Mouse (Mus musculus): ENCODE measurements at regions not wholly inside any gene's neighbourhood (a gene's known extent, or its start where the extent isn't known, plus 50 kb on each side); places are given as distances from the start of the nearest gene placed in this dataset.

DNA sequence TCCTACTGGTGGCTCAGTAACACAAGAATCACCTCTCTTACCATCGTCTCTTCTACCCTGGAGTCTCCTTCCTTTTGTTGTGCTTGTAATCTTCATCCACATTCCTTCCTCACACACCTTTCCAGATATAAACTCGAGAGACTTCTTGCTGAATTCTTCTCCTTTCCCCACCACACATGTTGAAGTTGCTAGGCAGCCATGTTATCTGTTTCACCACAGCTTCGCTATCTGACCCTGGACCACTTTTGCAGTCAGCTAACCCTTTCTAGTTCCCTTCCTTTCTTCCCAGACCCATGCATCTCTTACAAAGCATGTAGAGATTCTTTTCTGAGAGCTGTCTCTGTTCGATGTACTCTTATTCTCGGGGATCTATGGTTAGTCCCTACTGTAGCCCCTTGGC is 235.6 kb upstream of the Tprg start:
- TF ChIP-seq ZNF384 (IDR thresholded peaks at IDR 0.05; ENCODE audit: low read depth, low read length) (no peak), HCFC1 (IDR thresholded peaks at IDR 0.05; ENCODE audit: borderline replicate concordance, insufficient read depth, low read length) (no peak), ZC3H11A (IDR thresholded peaks at IDR 0.05; ENCODE audit: borderline replicate concordance, low read depth, low read length) (no peak), MAFK (IDR thresholded peaks at IDR 0.05; ENCODE audit: insufficient read depth, low read depth, low read length) (no peak), CHD2 (IDR thresholded peaks at IDR 0.05; ENCODE audit: low read depth, low read length) (no peak)
- no peak overlapping the region for H3K9ac ChIP-seq (ENCODE audit: insufficient read depth, low read depth, low read length, poor library complexity, severe bottlenecking)
- H3K36me3 ChIP-seq (ENCODE audit: control insufficient read depth, insufficient read depth, low read length, poor library complexity, severe bottlenecking) = no peaks in the 10 kb centered on the region
- H3K27ac ChIP-seq (ENCODE audit: insufficient read depth, low read depth, low read length, poor library complexity, severe bottlenecking) = no peak overlapping the region
- no peak for DNase-seq (ENCODE audit: low read depth, low spot score)
- H3K9me3 ChIP-seq (ENCODE audit: control insufficient read depth, insufficient read depth, low read depth, low read length) = no peaks in the 10 kb centered on the region
- peaks cover 2 to 6% of the 10 kb centered on the region in 2 experiments; a peak in 1 of 4 replicates for H3K4me1 ChIP-seq (ENCODE audit: control insufficient read depth in 2 of 2, insufficient read depth in 2 of 2, low read length in 2 of 2, poor library complexity in 1 of 2)
- no peak overlapping the region for H3K4me3 ChIP-seq (ENCODE audit: insufficient read depth in 1 of 2, low read depth in 1 of 2, low read length in 2 of 2, poor library complexity in 1 of 2, severe bottlenecking in 1 of 2)
- in situ Hi-C loops (cut with MboI; ENCODE audit: low sequenced_read_pairs in 2 of 2, unreplicated experiment in 2 of 2) = loop anchor here in 1 of 2 experiments (25.0 kb wide), 1 partner anchor 1064 kb away; the partner anchor contains the start of genes Bcl6 and Gm37419

DNA sequence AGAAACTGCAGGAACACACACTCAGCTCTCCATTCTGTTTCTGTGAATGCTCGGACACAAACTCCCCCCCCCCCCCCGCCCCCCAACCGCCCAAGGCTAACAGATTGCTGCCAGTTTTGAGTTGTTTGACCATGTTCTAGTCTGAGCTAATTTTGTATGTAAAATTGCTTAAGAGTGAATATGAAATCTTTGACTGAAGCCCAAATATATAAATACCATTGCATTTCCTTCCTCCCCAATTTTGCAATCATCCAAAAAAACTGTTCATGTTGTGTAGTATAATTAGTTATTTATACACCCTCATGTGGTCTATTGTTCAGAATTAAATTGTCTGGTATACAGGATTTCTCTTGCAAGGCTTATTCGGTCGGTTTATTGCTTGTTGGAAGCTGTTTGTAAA is 234.2 kb upstream of the Tprg start:
- Histone ChIP-seq H3K4me1 (ENCODE audit: control insufficient read depth in 2 of 2, insufficient read depth in 2 of 2, low read length in 2 of 2, poor library complexity in 1 of 2) (peaks cover 3 to 6% of the 10 kb centered on the region in 2 experiments; a peak in 2 of 4 replicates), H3K9me3 (ENCODE audit: control insufficient read depth, insufficient read depth, low read depth, low read length) (no peaks in the 10 kb centered on the region), H3K27ac (ENCODE audit: insufficient read depth, low read depth, low read length, poor library complexity, severe bottlenecking) (no peak overlapping the region), H3K4me3 (ENCODE audit: insufficient read depth in 1 of 2, low read depth in 1 of 2, low read length in 2 of 2, poor library complexity in 1 of 2, severe bottlenecking in 1 of 2) (no peak overlapping the region), H3K9ac (ENCODE audit: insufficient read depth, low read depth, low read length, poor library complexity, severe bottlenecking) (no peak overlapping the region), H3K36me3 (ENCODE audit: control insufficient read depth, insufficient read depth, low read length, poor library complexity, severe bottlenecking) (no peaks in the 10 kb centered on the region)
- DNase-seq (ENCODE audit: low read depth, low spot score) = no peak
- TF ChIP-seq ZC3H11A (IDR thresholded peaks at IDR 0.05; ENCODE audit: borderline replicate concordance, low read depth, low read length) (no peak), HCFC1 (IDR thresholded peaks at IDR 0.05; ENCODE audit: borderline replicate concordance, insufficient read depth, low read length) (no peak), ZNF384 (IDR thresholded peaks at IDR 0.05; ENCODE audit: low read depth, low read length) (no peak), CHD2 (IDR thresholded peaks at IDR 0.05; ENCODE audit: low read depth, low read length) (no peak), MAFK (IDR thresholded peaks at IDR 0.05; ENCODE audit: insufficient read depth, low read depth, low read length) (no peak)
- in situ Hi-C loops (cut with MboI; ENCODE audit: low sequenced_read_pairs in 2 of 2, unreplicated experiment in 2 of 2) = loop anchor here in 1 of 2 experiments (25.0 kb wide), 1 partner anchor 1065 kb away; the partner anchor contains the start of genes Bcl6 and Gm37419

DNA sequence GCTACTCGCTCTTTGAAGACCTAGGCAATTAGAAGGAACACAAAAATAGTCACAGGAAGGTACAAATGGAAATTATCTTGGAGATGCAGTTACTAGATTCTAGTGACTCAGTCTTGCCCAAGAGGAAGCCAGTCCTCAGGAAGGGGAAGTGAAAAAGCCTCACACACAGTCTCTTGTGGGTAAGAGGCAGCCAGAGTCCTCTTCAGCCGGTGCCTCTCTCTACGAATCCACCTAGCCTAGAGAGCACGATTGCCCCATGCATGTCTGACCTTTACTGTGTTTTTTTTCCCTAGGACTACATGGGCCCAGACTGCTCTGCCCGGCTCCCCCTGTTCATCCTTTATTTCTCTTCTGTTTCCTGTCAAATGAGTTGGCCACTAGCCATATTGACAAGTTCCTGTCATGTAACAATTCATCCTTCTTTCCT is 233.7 kb upstream of the Tprg start:
- TF ChIP-seq ZC3H11A (IDR thresholded peaks at IDR 0.05; ENCODE audit: borderline replicate concordance, low read depth, low read length) (no peak), MAFK (IDR thresholded peaks at IDR 0.05; ENCODE audit: insufficient read depth, low read depth, low read length) (no peak), ZNF384 (IDR thresholded peaks at IDR 0.05; ENCODE audit: low read depth, low read length) (no peak), CHD2 (IDR thresholded peaks at IDR 0.05; ENCODE audit: low read depth, low read length) (no peak), HCFC1 (IDR thresholded peaks at IDR 0.05; ENCODE audit: borderline replicate concordance, insufficient read depth, low read length) (no peak)
- no peak for DNase-seq (ENCODE audit: low read depth, low spot score)
- no peak overlapping the region for H3K4me3 ChIP-seq (ENCODE audit: insufficient read depth in 1 of 2, low read depth in 1 of 2, low read length in 2 of 2, poor library complexity in 1 of 2, severe bottlenecking in 1 of 2)

DNA sequence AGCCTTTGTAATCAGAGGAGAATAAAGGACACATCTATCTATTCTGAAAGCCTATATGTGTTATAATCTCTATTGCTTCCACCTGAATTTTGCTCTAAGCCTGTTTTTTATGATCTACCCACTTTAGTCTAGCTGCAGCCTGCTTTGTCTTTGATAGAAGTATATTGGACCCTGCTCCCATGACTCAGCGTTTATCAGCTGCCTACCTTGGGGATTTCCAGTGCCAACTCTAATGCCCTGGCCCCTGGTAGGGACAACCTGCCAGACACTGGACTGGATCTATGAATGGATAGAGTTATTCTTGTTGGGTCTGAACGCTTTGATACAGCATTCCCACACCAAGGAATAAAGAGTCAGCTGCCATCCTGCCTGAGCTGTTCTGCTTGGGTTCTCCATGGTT is 232.3 kb upstream of the Tprg start:
- Histone ChIP-seq H3K4me3 (ENCODE audit: insufficient read depth in 1 of 2, low read depth in 1 of 2, low read length in 2 of 2, poor library complexity in 1 of 2, severe bottlenecking in 1 of 2) (no peak overlapping the region), H3K9me3 (ENCODE audit: control insufficient read depth, insufficient read depth, low read depth, low read length) (no peaks in the 10 kb centered on the region), H3K4me1 (ENCODE audit: control insufficient read depth in 2 of 2, insufficient read depth in 2 of 2, low read length in 2 of 2, poor library complexity in 1 of 2) (peaks cover 5 to 13% of the 10 kb centered on the region in 2 experiments; a peak in 3 of 4 replicates), H3K36me3 (ENCODE audit: control insufficient read depth, insufficient read depth, low read length, poor library complexity, severe bottlenecking) (no peaks in the 10 kb centered on the region), H3K27ac (ENCODE audit: insufficient read depth, low read depth, low read length, poor library complexity, severe bottlenecking) (no peak overlapping the region), H3K9ac (ENCODE audit: insufficient read depth, low read depth, low read length, poor library complexity, severe bottlenecking) (no peak overlapping the region)
- in situ Hi-C loops (cut with MboI; ENCODE audit: low sequenced_read_pairs in 2 of 2, unreplicated experiment in 2 of 2) = loop anchor here in 1 of 2 experiments (25.0 kb wide), 1 partner anchor 1067 kb away; the partner anchor contains the start of genes Bcl6 and Gm37419
- TF ChIP-seq CHD2 (IDR thresholded peaks at IDR 0.05; ENCODE audit: low read depth, low read length) (no peak), ZNF384 (IDR thresholded peaks at IDR 0.05; ENCODE audit: low read depth, low read length) (no peak), HCFC1 (IDR thresholded peaks at IDR 0.05; ENCODE audit: borderline replicate concordance, insufficient read depth, low read length) (no peak), MAFK (IDR thresholded peaks at IDR 0.05; ENCODE audit: insufficient read depth, low read depth, low read length) (no peak), ZC3H11A (IDR thresholded peaks at IDR 0.05; ENCODE audit: borderline replicate concordance, low read depth, low read length) (no peak)
- DNase-seq (ENCODE audit: low read depth, low spot score) = no peak

More for the DNA sequence above, 233.7 kb upstream of the Tprg start:
- in situ Hi-C loops (cut with MboI; ENCODE audit: low sequenced_read_pairs in 2 of 2, unreplicated experiment in 2 of 2) = loop anchor here in 1 of 2 experiments (25.0 kb wide), 1 partner anchor 1066 kb away; the partner anchor contains the start of genes Bcl6 and Gm37419
- Histone ChIP-seq H3K9me3 (ENCODE audit: control insufficient read depth, insufficient read depth, low read depth, low read length) (no peaks in the 10 kb centered on the region), H3K36me3 (ENCODE audit: control insufficient read depth, insufficient read depth, low read length, poor library complexity, severe bottlenecking) (no peaks in the 10 kb centered on the region), H3K4me1 (ENCODE audit: control insufficient read depth in 2 of 2, insufficient read depth in 2 of 2, low read length in 2 of 2, poor library complexity in 1 of 2) (peaks cover 5 to 8% of the 10 kb centered on the region in 2 experiments; a peak in 3 of 4 replicates), H3K27ac (ENCODE audit: insufficient read depth, low read depth, low read length, poor library complexity, severe bottlenecking) (no peak overlapping the region), H3K9ac (ENCODE audit: insufficient read depth, low read depth, low read length, poor library complexity, severe bottlenecking) (no peak overlapping the region)
